9 mouse cellular contexts compared by ENCODE assay signal in the genomic region with DNA sequence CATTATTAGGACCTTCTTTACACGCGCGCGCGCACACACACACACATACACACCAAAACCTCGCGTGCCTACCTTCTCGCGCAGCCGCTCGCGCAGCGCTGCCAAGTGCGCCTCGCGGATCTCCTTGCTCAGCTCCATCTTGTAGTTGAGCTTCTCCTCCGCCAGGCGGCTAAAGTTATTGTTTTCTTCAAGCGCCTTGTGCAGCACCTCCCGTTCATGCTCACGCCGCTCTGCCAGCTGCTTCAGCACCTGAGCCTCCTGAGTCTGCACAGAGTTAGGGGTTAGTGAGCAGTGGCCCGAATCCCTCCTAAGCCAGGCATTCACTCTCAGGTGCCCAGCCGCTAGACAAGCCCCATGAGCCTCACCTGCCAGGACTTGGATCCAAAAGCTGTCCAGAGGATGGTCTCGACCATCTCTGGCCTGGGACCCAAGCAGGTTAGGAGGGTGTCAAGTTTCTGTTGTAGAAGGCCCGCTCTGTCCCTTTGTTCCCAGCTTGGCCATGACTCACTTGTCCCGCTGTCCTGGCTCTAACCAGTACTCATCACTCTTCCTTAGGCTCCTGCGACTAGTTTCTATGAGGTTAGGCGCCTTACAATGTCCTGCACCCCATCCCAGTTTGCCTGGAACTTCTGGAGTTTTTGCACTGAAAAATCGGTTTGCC. TPM values are rescaled to one million over a fixed set of nuclear protein-coding genes. Genes with fewer than 3 reads are reported as not detected.
DNase-seq lines count a peak whose midpoint lies in the region; ATAC-seq and TF ChIP-seq lines count a peak whose summit lies in the region.
"Had no signal": no experiment of that assay in that cellular context is flagged by ENCODE, and none has a peak within 500 bp of the region (broad histone marks: within the 10 kb centered on the region; RNA-seq: fewer than 3 reads in every experiment).

No protein-coding gene starts in this region.

- 10% methylated on average over 30 of the region's 30 CpGs for whole genome bisulfite sequencing in heart, embryonic 13.5 days
- WGBS in forebrain, embryonic 12.5 days: 12% methylated on average over 30 of the region's 30 CpGs
- 13% methylated on average over 30 of the region's 30 CpGs for WGBS in intestine, postnatal 0 days
- WGBS in limb, embryonic 14.5 days: 9% methylated on average over 30 of the region's 30 CpGs

- DNase-seq in heart, adult 8-10 months (ENCODE audit: low spot score): no peak
- DNase-seq in cerebellum, adult 11-12 months: peak; percentile 64
- DNase-seq in limb, embryonic 14.5 days (ENCODE audit: low spot score): peak; percentile 12
- peak; percentile 70 for DNase-seq in naive thymus-derived CD4-positive, alpha-beta T cell, adult 2 months (ENCODE audit: low read depth)
- peak; percentile 43 for DNase-seq in telencephalon, adult 2 months (ENCODE audit: low read depth, low spot score)

- peak overlapping the region; percentile 15; the same call in 1 of the 2 replicates for H3K4me3 ChIP-seq in heart, embryonic 13.5 days
- no peak overlapping the region for H3K4me3 ChIP-seq in forebrain, embryonic 12.5 days (replicated peaks)
- no peak overlapping the region for H3K4me3 ChIP-seq in intestine, postnatal 0 days (ENCODE audit: low read depth, low read length)
- no peak overlapping the region for H3K4me3 ChIP-seq in limb, embryonic 14.5 days (replicated peaks; ENCODE audit: low read length)

- peak; percentile 74 for TF ChIP-seq CTCF in intestine, postnatal 0 days (IDR thresholded peaks at IDR 0.05; ENCODE audit: low read depth)

- ATAC-seq in heart, embryonic 13.5 days (ENCODE audit: extremely low read depth, insufficient number of reproducible peaks, low FRiP score, low TSS enrichment): no peak
- ATAC-seq in forebrain, embryonic 12.5 days (ENCODE audit: low FRiP score): peak; percentile 68
- 0 out of 2 replicates have a peak, but pooled peaks have one; percentile 16 for ATAC-seq in intestine, postnatal 0 days
- ATAC-seq in limb, embryonic 14.5 days (ENCODE audit: low FRiP score, low read depth): no peak
- ATAC-seq: Patski had no signal

- H3K4me2 ChIP-seq in heart, embryonic 13.5 days: 0 out of 2 replicates have a peak overlapping the region, but pooled peaks have one; percentile 2
- peak overlapping the region; percentile 22 for H3K4me2 ChIP-seq in forebrain, embryonic 12.5 days
- 0 out of 2 replicates have a peak overlapping the region, but pooled peaks have one; percentile 10 for H3K4me2 ChIP-seq in intestine, postnatal 0 days (replicated peaks; ENCODE audit: low read depth)
- H3K4me2 ChIP-seq in limb, embryonic 14.5 days (replicated peaks; ENCODE audit: low read depth, low read length, severe bottlenecking): 0 out of 2 replicates have a peak overlapping the region, but pooled peaks have one; percentile 13

- H3K4me1 ChIP-seq in heart, embryonic 13.5 days: no peaks in the 10 kb centered on the region
- peaks cover 15% of the 10 kb centered on the region; the same call in 1 of the 2 replicates for H3K4me1 ChIP-seq in forebrain, embryonic 12.5 days
- no peaks in the 10 kb centered on the region for H3K4me1 ChIP-seq in intestine, postnatal 0 days (replicated peaks; ENCODE audit: control insufficient read depth, insufficient read depth, low read length)
- no peaks in the 10 kb centered on the region for H3K4me1 ChIP-seq in limb, embryonic 14.5 days (ENCODE audit: control insufficient read depth, insufficient read depth, low read length)

- no peaks in the 10 kb centered on the region for H3K9me3 ChIP-seq in heart, embryonic 13.5 days
- no peaks in the 10 kb centered on the region for H3K9me3 ChIP-seq in forebrain, embryonic 12.5 days
- H3K9me3 ChIP-seq in intestine, postnatal 0 days (ENCODE audit: control insufficient read depth): no peaks in the 10 kb centered on the region
- no peaks in the 10 kb centered on the region for H3K9me3 ChIP-seq in limb, embryonic 14.5 days (ENCODE audit: control insufficient read depth, low read length)

- H3K27ac ChIP-seq in heart, embryonic 13.5 days (replicated peaks): no peak overlapping the region
- no peak overlapping the region for H3K27ac ChIP-seq in forebrain, embryonic 12.5 days
- no peak overlapping the region for H3K27ac ChIP-seq in intestine, postnatal 0 days (ENCODE audit: low read depth, low read length)
- H3K27ac ChIP-seq in limb, embryonic 14.5 days (replicated peaks; ENCODE audit: low read depth, low read length): no peak overlapping the region

- H3K9ac ChIP-seq in heart, embryonic 13.5 days: no peak overlapping the region
- H3K9ac ChIP-seq in forebrain, embryonic 12.5 days: no peak overlapping the region
- H3K9ac ChIP-seq in intestine, postnatal 0 days (ENCODE audit: low read depth, low read length): no peak overlapping the region
- H3K9ac ChIP-seq in limb, embryonic 14.5 days (ENCODE audit: low read depth, low read length, severe bottlenecking): no peak overlapping the region

- H3K36me3 ChIP-seq in heart, embryonic 13.5 days: peaks cover 4% of the 10 kb centered on the region; the same call in 1 of the 2 replicates
- H3K36me3 ChIP-seq in forebrain, embryonic 12.5 days (replicated peaks): peaks cover 43% of the 10 kb centered on the region
- no peaks in the 10 kb centered on the region; the same call in 1 of the 2 replicates for H3K36me3 ChIP-seq in intestine, postnatal 0 days (ENCODE audit: control insufficient read depth, insufficient read depth)
- H3K36me3 ChIP-seq in limb, embryonic 14.5 days (ENCODE audit: control insufficient read depth, insufficient read depth, low read length): no peaks in the 10 kb centered on the region

- H3K27me3 ChIP-seq in heart, embryonic 13.5 days (replicated peaks): peaks cover 73% of the 10 kb centered on the region
- peaks cover 36% of the 10 kb centered on the region for H3K27me3 ChIP-seq in forebrain, embryonic 12.5 days
- H3K27me3 ChIP-seq in intestine, postnatal 0 days (replicated peaks; ENCODE audit: control insufficient read depth, insufficient read depth, low read length): peaks cover under 1% of the 10 kb centered on the region; the same call in 1 of the 2 replicates
- H3K27me3 ChIP-seq in limb, embryonic 14.5 days (ENCODE audit: control insufficient read depth, insufficient read depth, low read length): peaks cover 27% of the 10 kb centered on the region
- H3K27me3 ChIP-seq: Patski had no signal

- no peak for TF ChIP-seq POLR2A in limb, embryonic 14.5 days (IDR thresholded peaks at IDR 0.05; ENCODE audit: borderline replicate concordance, extremely low read depth, insufficient read depth, insufficient read length)

RNA-seq across cellular contexts. Expression of gene Stmn3, which starts 7.0 kb away (rescaled TPM):
- polyA plus RNA-seq in heart, embryonic 13.5 days (2015; fragmentation: Nextera tagmentation; extraction: Ambion mirVana): 1.5 and 2.4 TPM in 2 replicates
- under 1 TPM in 2 of 4 experiments, not detected in 2; 0.30 to 0.47 TPM for total RNA-seq in heart, adult 8-10 months (2022)
- polyA plus RNA-seq in forebrain, embryonic 12.5 days (2016; fragmentation: Nextera tagmentation; extraction: Ambion mirVana): 360 and 385 TPM in 2 replicates
- polyA plus RNA-seq in intestine, postnatal 0 days (2015; fragmentation: Nextera tagmentation; extraction: Ambion mirVana): 28.9 and 32.3 TPM in 2 replicates
- 0.68 and 2.8 TPM in 2 replicates for polyA plus RNA-seq in limb, embryonic 14.5 days (2012; rRNA removed)
- 0.28 and 0.29 TPM in 2 replicates for polyA plus RNA-seq in limb, embryonic 14.5 days (2014; fragmentation: Nextera tagmentation; extraction: Ambion mirVana)
- polyA plus RNA-seq: Patski had no signal

RNA-seq across cellular contexts. Expression of gene Rtel1, which starts 12.3 kb away (rescaled TPM):
- 23.1 and 26.5 TPM in 2 replicates for polyA plus RNA-seq in heart, embryonic 13.5 days (2015; fragmentation: Nextera tagmentation; extraction: Ambion mirVana)
- total RNA-seq in heart, adult 8-10 months (2022): 10 to 100 TPM in 2 of 4 experiments, 1 to 10 TPM in 2; 8.1 to 13.0 (median 10.0) TPM
- 59.1 and 67.3 TPM in 2 replicates for polyA plus RNA-seq in forebrain, embryonic 12.5 days (2016; fragmentation: Nextera tagmentation; extraction: Ambion mirVana)
- 10.0 and 10.5 TPM in 2 replicates for polyA plus RNA-seq in intestine, postnatal 0 days (2015; fragmentation: Nextera tagmentation; extraction: Ambion mirVana)
- polyA plus RNA-seq in limb, embryonic 14.5 days (2012; rRNA removed): 110 and 130 TPM in 2 replicates
- 49.0 and 53.3 TPM in 2 replicates for polyA plus RNA-seq in limb, embryonic 14.5 days (2014; fragmentation: Nextera tagmentation; extraction: Ambion mirVana)

RNA-seq across cellular contexts. Expression of gene Gmeb2, which starts 19.4 kb away (rescaled TPM):
- polyA plus RNA-seq in heart, embryonic 13.5 days (2015; fragmentation: Nextera tagmentation; extraction: Ambion mirVana): 8.7 and 9.0 TPM in 2 replicates
- 1 to 10 TPM; 6.9 to 8.8 (median 7.7) TPM for total RNA-seq in heart, adult 8-10 months (2022)
- polyA plus RNA-seq in forebrain, embryonic 12.5 days (2016; fragmentation: Nextera tagmentation; extraction: Ambion mirVana): 22.3 and 24.2 TPM in 2 replicates
- polyA plus RNA-seq in intestine, postnatal 0 days (2015; fragmentation: Nextera tagmentation; extraction: Ambion mirVana): 5.4 and 5.8 TPM in 2 replicates
- 28.6 and 38.4 TPM in 2 replicates for polyA plus RNA-seq in limb, embryonic 14.5 days (2012; rRNA removed)
- 17.0 and 19.1 TPM in 2 replicates for polyA plus RNA-seq in limb, embryonic 14.5 days (2014; fragmentation: Nextera tagmentation; extraction: Ambion mirVana)

RNA-seq across cellular contexts. Expression of gene Zgpat, which starts 57.5 kb away (rescaled TPM):
- polyA plus RNA-seq in heart, embryonic 13.5 days (2015; fragmentation: Nextera tagmentation; extraction: Ambion mirVana): 23.3 and 26.7 TPM in 2 replicates
- total RNA-seq in heart, adult 8-10 months (2022): 10 to 100 TPM; 17.4 to 22.9 (median 18.1) TPM
- 62.4 and 69.5 TPM in 2 replicates for polyA plus RNA-seq in forebrain, embryonic 12.5 days (2016; fragmentation: Nextera tagmentation; extraction: Ambion mirVana)
- 23.8 and 25.7 TPM in 2 replicates for polyA plus RNA-seq in intestine, postnatal 0 days (2015; fragmentation: Nextera tagmentation; extraction: Ambion mirVana)
- polyA plus RNA-seq in limb, embryonic 14.5 days (2012; rRNA removed): 57.4 and 67.9 TPM in 2 replicates
- polyA plus RNA-seq in limb, embryonic 14.5 days (2014; fragmentation: Nextera tagmentation; extraction: Ambion mirVana): 37.3 and 47.6 TPM in 2 replicates

RNA-seq across cellular contexts. Expression of gene Arfrp1, which starts 57.9 kb away (rescaled TPM):
- polyA plus RNA-seq in heart, embryonic 13.5 days (2015; fragmentation: Nextera tagmentation; extraction: Ambion mirVana): 57.5 and 59.1 TPM in 2 replicates
- total RNA-seq in heart, adult 8-10 months (2022): 10 to 100 TPM; 50.2 to 56.0 (median 53.9) TPM
- polyA plus RNA-seq in forebrain, embryonic 12.5 days (2016; fragmentation: Nextera tagmentation; extraction: Ambion mirVana): 83.6 and 86.4 TPM in 2 replicates
- 32.1 TPM in 2 replicates for polyA plus RNA-seq in intestine, postnatal 0 days (2015; fragmentation: Nextera tagmentation; extraction: Ambion mirVana)
- 81.0 and 89.9 TPM in 2 replicates for polyA plus RNA-seq in limb, embryonic 14.5 days (2012; rRNA removed)
- 50.0 and 54.7 TPM in 2 replicates for polyA plus RNA-seq in limb, embryonic 14.5 days (2014; fragmentation: Nextera tagmentation; extraction: Ambion mirVana)

Comparison
In these comparisons a context has a peak if more than half of its experiments do, and no peak if none do; other contexts are left out.
1. ATAC-seq: peak in forebrain, embryonic 12.5 days (single experiment) and intestine, postnatal 0 days (single experiment); none in heart, embryonic 13.5 days (single experiment) and limb, embryonic 14.5 days (single experiment).
2. RNA of gene Stmn3, which starts 7.0 kb away (polyA plus RNA-seq): 360 to 385 TPM in forebrain, embryonic 12.5 days; 28.9 to 32.3 TPM in intestine, postnatal 0 days, 0.28 to 2.8 TPM in limb, embryonic 14.5 days and 1.5 to 2.4 TPM in heart, embryonic 13.5 days; every median in the first group is over 10 times any median in the second.
3. Peak in every context shown above with its lines, with median percentiles within 50 percentile points of each other: H3K4me2 ChIP-seq.